Mouse (Mus musculus) stomach, postnatal 0 days (tissue): Measurements from ENCODE around the gene Zfhx3.

Experiments used
- CTCF ChIP-seq: IDR thresholded peaks from 2 replicates; pipeline ENCODE4 v1.5.1; 2016; ENCODE audit warnings: antibody characterized with exemption, low read depth, mild to moderate bottlenecking, moderate library complexity
- EP300 ChIP-seq: optimal IDR thresholded peaks from 2 replicates; pipeline ENCODE3; 2016; ENCODE audit warnings: antibody characterized with exemption

- TF ChIP-seq CTCF = no peak
- no peak for TF ChIP-seq EP300
These were observed 945.4 kb downstream of the Zfhx3 start for GRCm38 (mm10) chr8:108887890-108888289.
